Mouse (Mus musculus) limb, embryonic 12.5 days (tissue): ENCODE measurements around the gene Atg101. TPM values are rescaled to one million over a fixed set of nuclear protein-coding genes. Genes with fewer than 3 reads are reported as not detected.
A peak's percentile ranks its signal among the peaks of the same experiment; 100 is the strongest.

ENCODE experiments used
- ATAC-seq: fragments of 200-750 bp; cut with Nextera tagmentation; 2 replicates; pipeline ENCODE4 v1.8.0; 2017; ENCODE audit warnings: low read depth, moderate TSS enrichment; ENCODE audit not compliant: insufficient number of reproducible peaks, insufficient read depth, low FRiP score, low TSS enrichment
- H3K27ac ChIP-seq: fragments of 300-500 bp; sonication (generic); 2 replicates; pipeline ENCODE4 v1.5.1; 2016; ENCODE audit warnings: mild to moderate bottlenecking, moderate library complexity
- H3K27me3 ChIP-seq: fragments of 300-500 bp; sonication (generic); 2 replicates; pipeline ENCODE4 v1.6.1; 2016; ENCODE audit warnings: mild to moderate bottlenecking, moderate library complexity
- H3K36me3 ChIP-seq: fragments of 300-500 bp; sonication (generic); 2 replicates; pipeline ENCODE4 v1.6.1; 2016; ENCODE audit warnings: mild to moderate bottlenecking, moderate library complexity
- H3K4me1 ChIP-seq: fragments of 300-500 bp; sonication (generic); replicated peaks from 2 replicates; pipeline ENCODE4 v1.6.1; 2016
- H3K4me2 ChIP-seq: fragments of 300-500 bp; sonication (generic); 2 replicates; pipeline ENCODE4 v1.6.1; 2016; ENCODE audit warnings: mild to moderate bottlenecking, moderate library complexity
- H3K4me3 ChIP-seq: fragments of 300-500 bp; sonication (generic); replicated peaks from 2 replicates; pipeline ENCODE4 v1.5.1; 2016; ENCODE audit warnings: mild to moderate bottlenecking
- H3K9ac ChIP-seq: fragments of 300-500 bp; sonication (generic); replicated peaks from 2 replicates; pipeline ENCODE4 v1.6.1; 2016; ENCODE audit warnings: mild to moderate bottlenecking, moderate library complexity
- H3K9me3 ChIP-seq: fragments of 300-500 bp; sonication (generic); 2 replicates; pipeline ENCODE4 v1.6.1; 2016; ENCODE audit warnings: mild to moderate bottlenecking, moderate library complexity
- WGBS: fragments of 180-500 bp; shearing (Covaris S2); methylation state at CpG from one replicate; pipeline ENCODE4 v1.1.7; 2016; 5-methylcytosine and 5-hydroxymethylcytosine counted together
- polyA plus RNA-seq: library from polyadenylated mRNA; unstranded; fragments of >200 nt; fragmentation: Nextera tagmentation; extraction: Ambion mirVana; gene quantifications from 2 replicates; pipeline ENCODE4 v1.2.1, GENCODE M21; 2016

The Atg101 gene
- polyA plus RNA-seq, 1 experiment from 2014 or later = 67.4 TPM

- H3K4me2 ChIP-seq = no peak overlapping the region
- 42% methylated on average over 10 of the region's 10 CpGs for WGBS
- H3K9ac ChIP-seq = no peak overlapping the region
- H3K4me3 ChIP-seq = no peak overlapping the region
- no peaks in the 10 kb centered on the region for H3K9me3 ChIP-seq
- H3K27me3 ChIP-seq = no peaks in the 10 kb centered on the region
- no peaks in the 10 kb centered on the region for H3K36me3 ChIP-seq
- ATAC-seq = no peak
- H3K27ac ChIP-seq = no peak overlapping the region
- peaks cover 16% of the 10 kb centered on the region for H3K4me1 ChIP-seq
These were observed 42.0 kb downstream of the Atg101 start for GRCm38 (mm10) chr15:101325991-101326534.

GRCm38 (mm10) chr15:101327282-101327681 is 43.2 kb downstream of the Atg101 start:
- Histone ChIP-seq H3K4me2 (no peak overlapping the region), H3K36me3 (no peaks in the 10 kb centered on the region), H3K27me3 (no peaks in the 10 kb centered on the region), H3K4me1 (peaks cover 11% of the 10 kb centered on the region), H3K9me3 (no peaks in the 10 kb centered on the region), H3K27ac (no peak overlapping the region), H3K9ac (no peak overlapping the region), H3K4me3 (no peak overlapping the region)
- ATAC-seq = 0 out of 2 replicates have a peak, but pooled peaks have one; percentile 17
- WGBS = 8% methylated on average over 6 of the region's 6 CpGs

GRCm38 (mm10) chr15:101328876-101329563 is 44.9 kb downstream of the Atg101 start:
- no peak overlapping the region for H3K4me3 ChIP-seq
- peaks cover 24% of the 10 kb centered on the region for H3K4me1 ChIP-seq
- no peak for ATAC-seq
- peak overlapping the region; percentile 14; the same call in 1 of the 2 replicates for H3K27ac ChIP-seq
- H3K9ac ChIP-seq = no peak overlapping the region
- H3K9me3 ChIP-seq = no peaks in the 10 kb centered on the region
- H3K36me3 ChIP-seq = no peaks in the 10 kb centered on the region
- WGBS = 64% methylated on average over 3 of the region's 3 CpGs
- H3K27me3 ChIP-seq = no peaks in the 10 kb centered on the region
- no peak overlapping the region for H3K4me2 ChIP-seq

GRCm38 (mm10) chr15:101329564-101329892 is 45.5 kb downstream of the Atg101 start:
- 74% methylated on average over 3 of the region's 3 CpGs for WGBS
- no peak overlapping the region for H3K4me2 ChIP-seq
- H3K4me1 ChIP-seq = peaks cover 24% of the 10 kb centered on the region
- H3K9ac ChIP-seq = no peak overlapping the region
- peak overlapping the region; percentile 14 for H3K27ac ChIP-seq
- H3K36me3 ChIP-seq = no peaks in the 10 kb centered on the region
- H3K27me3 ChIP-seq = no peaks in the 10 kb centered on the region
- ATAC-seq = no peak
- H3K9me3 ChIP-seq = no peaks in the 10 kb centered on the region
- H3K4me3 ChIP-seq = no peak overlapping the region

GRCm38 (mm10) chr15:101331090-101331489 is 47.0 kb downstream of the Atg101 start:
- no peaks in the 10 kb centered on the region for H3K9me3 ChIP-seq
- H3K4me1 ChIP-seq = peaks cover 24% of the 10 kb centered on the region
- H3K9ac ChIP-seq = no peak overlapping the region
- no peak overlapping the region for H3K27ac ChIP-seq
- no peak overlapping the region for H3K4me2 ChIP-seq
- WGBS = 70% methylated on average over 4 of the region's 4 CpGs
- peaks cover 5% of the 10 kb centered on the region for H3K27me3 ChIP-seq
- no peaks in the 10 kb centered on the region for H3K36me3 ChIP-seq
- no peak overlapping the region for H3K4me3 ChIP-seq
- ATAC-seq = no peak

GRCm38 (mm10) chr15:101332370-101332769 is 48.3 kb downstream of the Atg101 start:
- WGBS = 64% methylated on average over 4 of the region's 4 CpGs
- Histone ChIP-seq H3K9ac (no peak overlapping the region), H3K27me3 (peaks cover 17% of the 10 kb centered on the region), H3K4me3 (no peak overlapping the region), H3K27ac (no peak overlapping the region), H3K4me2 (no peak overlapping the region), H3K9me3 (no peaks in the 10 kb centered on the region), H3K36me3 (no peaks in the 10 kb centered on the region), H3K4me1 (peaks cover 22% of the 10 kb centered on the region)
- ATAC-seq = no peak

- H3K36me3 ChIP-seq = no peaks in the 10 kb centered on the region
- H3K9ac ChIP-seq = 0 out of 2 replicates have a peak overlapping the region, but pooled peaks have one; percentile 8
- peaks cover 21% of the 10 kb centered on the region for H3K4me1 ChIP-seq
- no peaks in the 10 kb centered on the region for H3K9me3 ChIP-seq
- H3K4me3 ChIP-seq = no peak overlapping the region
- 4% methylated on average over 1 of the region's 1 CpGs for WGBS
- H3K4me2 ChIP-seq = no peak overlapping the region
- 0 out of 2 replicates have a peak overlapping the region, but pooled peaks have one; percentile 59 for H3K27ac ChIP-seq
- H3K27me3 ChIP-seq = peaks cover 20% of the 10 kb centered on the region
- ATAC-seq = no peak
These were observed 49.1 kb downstream of the Atg101 start for GRCm38 (mm10) chr15:101333165-101333564.

GRCm38 (mm10) chr15:101333648-101334047 is 49.6 kb downstream of the Atg101 start:
- no peak for ATAC-seq
- WGBS = 62% methylated on average over 4 of the region's 4 CpGs
- Histone ChIP-seq H3K27ac (0 out of 2 replicates have a peak overlapping the region, but pooled peaks have one; percentile 59), H3K36me3 (no peaks in the 10 kb centered on the region), H3K4me3 (no peak overlapping the region), H3K27me3 (peaks cover 24% of the 10 kb centered on the region), H3K9me3 (no peaks in the 10 kb centered on the region), H3K4me2 (no peak overlapping the region), H3K9ac (0 out of 2 replicates have a peak overlapping the region, but pooled peaks have one; percentile 8), H3K4me1 (peaks cover 21% of the 10 kb centered on the region)

- Histone ChIP-seq H3K4me2 (no peak overlapping the region), H3K36me3 (no peaks in the 10 kb centered on the region), H3K27me3 (peaks cover 35% of the 10 kb centered on the region), H3K9ac (no peak overlapping the region), H3K4me3 (no peak overlapping the region), H3K4me1 (peaks cover 15% of the 10 kb centered on the region; the same call in 1 of the 2 replicates), H3K27ac (peak overlapping the region; percentile 30; the same call in 1 of the 2 replicates), H3K9me3 (no peaks in the 10 kb centered on the region)
- WGBS = 45% methylated on average over 24 of the region's 24 CpGs
- no peak for ATAC-seq
These were observed 52.6 kb downstream of the Atg101 start for GRCm38 (mm10) chr15:101336474-101337174.

GRCm38 (mm10) chr15:101338359-101338758 is 54.3 kb downstream of the Atg101 start:
- ATAC-seq = no peak
- H3K9ac ChIP-seq = no peak overlapping the region

GRCm38 (mm10) chr15:101339537-101339936 is 55.5 kb downstream of the Atg101 start:
- Histone ChIP-seq H3K4me2 (no peak overlapping the region), H3K27me3 (peaks cover 35% of the 10 kb centered on the region), H3K27ac (no peak overlapping the region), H3K9me3 (no peaks in the 10 kb centered on the region), H3K9ac (no peak overlapping the region), H3K4me3 (no peak overlapping the region), H3K36me3 (no peaks in the 10 kb centered on the region), H3K4me1 (peaks cover 2% of the 10 kb centered on the region; the same call in 1 of the 2 replicates)
- 0% methylated on average over 2 of the region's 2 CpGs for WGBS
- peak; percentile 74 for ATAC-seq

More at GRCm38 (mm10) chr15:101338359-101338758, 54.3 kb downstream of the Atg101 start:
- Histone ChIP-seq H3K4me2 (no peak overlapping the region), H3K4me1 (peaks cover 4% of the 10 kb centered on the region; the same call in 1 of the 2 replicates), H3K27ac (no peak overlapping the region), H3K27me3 (peaks cover 35% of the 10 kb centered on the region), H3K9me3 (no peaks in the 10 kb centered on the region), H3K36me3 (no peaks in the 10 kb centered on the region), H3K4me3 (no peak overlapping the region)
- 77% methylated on average over 4 of the region's 4 CpGs for WGBS
